Comparison of ENCODE assay signal across 16 mouse cellular contexts in the genomic region with DNA sequence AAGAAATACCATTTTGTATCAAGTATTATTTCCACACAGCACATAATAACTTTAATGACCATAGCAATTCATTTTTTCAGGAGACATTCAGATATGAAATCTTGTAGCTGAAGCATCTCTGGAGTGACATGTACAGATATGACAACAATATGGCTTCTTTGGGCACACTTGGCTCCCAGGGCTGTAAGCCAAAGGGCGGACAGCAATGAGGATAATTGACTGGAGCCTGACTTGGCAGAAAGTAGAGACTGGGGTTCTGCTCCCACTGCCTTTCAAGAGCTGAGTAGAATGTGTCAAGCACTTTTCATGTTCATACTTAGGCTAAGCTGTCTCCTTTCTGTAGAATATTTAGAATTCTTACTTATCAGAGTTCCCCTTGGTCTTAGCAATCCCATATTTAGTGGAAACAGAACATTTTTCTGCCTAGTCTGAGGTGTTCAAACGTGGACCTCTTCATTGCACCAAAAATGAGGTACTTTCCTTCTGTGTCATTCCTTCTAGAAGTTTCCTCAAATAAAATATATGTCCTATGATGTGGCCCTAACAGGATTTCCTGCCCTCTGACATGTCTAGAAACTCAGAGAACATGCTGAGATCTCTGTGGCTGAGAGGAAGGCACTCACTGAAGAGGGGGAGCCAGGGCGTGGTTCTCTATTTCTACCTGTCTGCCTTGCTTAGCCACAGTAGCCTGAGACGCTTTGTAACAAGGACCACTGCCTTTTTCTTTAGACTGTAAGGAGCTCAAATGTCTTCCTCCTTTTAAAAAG.
A peak's percentile ranks its signal among the peaks of the same experiment; 100 is the strongest.
DNase-seq lines count a peak whose midpoint lies in the region; ATAC-seq lines count a peak whose summit lies in the region.
"Had no signal": no experiment of that assay in that cellular context is flagged by ENCODE, and none has a peak within 500 bp of the region (broad histone marks: within the 10 kb centered on the region; RNA-seq: fewer than 3 reads in every experiment).

No protein-coding gene starts in this region.

- DNase-seq in lung, postnatal 25 days (ENCODE audit: low spot score): peak; percentile 3
- DNase-seq in lung, adult 18-20 months: no peak
- peak; percentile 62 to 67 for DNase-seq in cerebellum, adult 18-20 months
- peak; percentile 23 for DNase-seq in induced T-regulatory cell, adult 2 months (ENCODE audit: low read depth)
- DNase-seq in thymus, postnatal 36 days: peak; percentile 17 to 29
- DNase-seq in heart, adult 9 months (ENCODE audit: low spot score in 2 of 2): no peak
- DNase-seq in retina, postnatal 1 day: no peak
- DNase-seq: B cell, adult 2 months; heart, postnatal 14 days; kidney, adult 9 months; kidney, postnatal 36 days; layer of hippocampus, adult 9-11 months; lung, adult 2 months; lung, postnatal 4 days; right cerebral cortex, postnatal 4 days had no signal

- ATAC-seq in erythroblast, adult 5-6 weeks (replicated peaks; ENCODE audit: low FRiP score, poor library complexity, severe bottlenecking): no peak

Comparison
In these comparisons a context has a peak if more than half of its experiments do, and no peak if none do; other contexts are left out.
1. DNase-seq: peak in lung, postnatal 25 days (single experiment), cerebellum, adult 18-20 months (2 of 2), induced T-regulatory cell, adult 2 months (single experiment) and thymus, postnatal 36 days (2 of 2); none in lung, adult 18-20 months (0 of 2), heart, adult 9 months (0 of 2) and retina, postnatal 1 day (single experiment).